Mouse (Mus musculus) brown adipose tissue, adult 24 weeks (tissue): ENCODE measurements around the gene 1810013L24Rik. TPM values are rescaled to one million over a fixed set of nuclear protein-coding genes. Genes with fewer than 3 reads are reported as not detected.

Experiments used
- H3K27ac ChIP-seq: fragments of 200-500 bp; replicated peaks from 2 replicates; pipeline ENCODE4 v1.5.1; 2012; ENCODE audit warnings: low read depth, mild to moderate bottlenecking, low read length
- H3K4me1 ChIP-seq: fragments of 200-500 bp; 2 replicates; pipeline ENCODE4 v1.6.1; 2012; ENCODE audit warnings: low read length, mixed read lengths; ENCODE audit not compliant: control insufficient read depth, insufficient read depth, insufficient read length
- H3K4me3 ChIP-seq: fragments of 200-500 bp; 2 replicates; pipeline ENCODE4 v1.5.1; 2012; ENCODE audit warnings: low read depth, mild to moderate bottlenecking, low read length, moderate library complexity; ENCODE audit not compliant: insufficient read depth
- polyA plus RNA-seq: library from polyadenylated mRNA; stranded (reverse); fragments of >200 nt; gene quantifications from 2 replicates; pipeline ENCODE4 v1.2.4, GENCODE M21; 2012; ENCODE audit not compliant: missing spikeins, insufficient read depth, insufficient read length

Gene 1810013L24Rik
- 38.2 and 39.8 TPM in 2 replicates for polyA plus RNA-seq

DNA sequence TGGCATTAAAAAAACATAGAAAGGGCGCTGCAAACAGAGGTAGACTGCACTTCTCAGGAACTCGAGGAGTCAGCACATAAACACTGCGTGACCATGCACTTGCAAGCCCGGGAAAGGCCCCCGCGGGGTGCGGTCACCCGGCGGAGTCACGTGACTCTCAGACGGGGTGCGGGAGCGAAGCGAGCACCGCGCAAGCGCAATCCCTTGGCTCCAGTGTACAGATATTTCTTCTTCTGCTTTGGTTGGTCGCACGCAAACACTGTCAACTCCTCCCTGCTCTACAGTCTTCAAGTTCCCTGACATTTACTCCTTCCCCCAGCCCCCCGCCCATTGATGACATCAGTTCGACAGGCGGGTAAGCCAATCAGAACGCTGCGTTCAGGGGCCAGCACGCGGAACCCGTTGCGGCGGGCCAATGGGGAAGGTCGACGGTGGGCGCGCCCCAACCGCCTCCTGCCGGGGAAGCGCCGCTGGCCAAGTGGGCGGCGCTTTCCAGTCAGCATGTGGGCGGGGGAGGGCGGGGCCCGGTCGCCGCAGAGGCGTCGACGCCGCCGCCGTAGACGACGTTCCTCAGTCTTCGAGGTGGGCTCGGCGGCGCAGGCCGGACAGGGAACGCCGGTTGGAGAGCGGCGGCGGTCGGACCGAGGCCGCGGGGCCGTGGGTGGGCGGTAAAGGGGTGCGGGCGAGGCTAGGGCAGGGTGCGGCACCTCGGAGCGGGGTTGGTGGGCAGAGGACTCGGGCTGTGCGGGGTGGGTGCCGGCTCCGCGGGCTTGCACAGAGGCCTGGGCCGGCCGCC lies at the start of gene 1810013L24Rik:
Gene 1810013L24Rik (plus strand): TSS at position 537 of the 796 bp plus-strand sequence.
- H3K27ac ChIP-seq, result peak within 1 kb of the TSS; percentile 98
- H3K4me3 ChIP-seq, result peak within 1 kb of the TSS; percentile 99
- peaks cover 7% of the 10 kb centered on the region; the same call in 1 of the 2 replicates for H3K4me1 ChIP-seq

- H3K27ac ChIP-seq, result no peak overlapping the region
Measured at GRCm38 (mm10) chr16:8780187-8780586, 49.7 kb upstream of the 1810013L24Rik start.

DNA sequence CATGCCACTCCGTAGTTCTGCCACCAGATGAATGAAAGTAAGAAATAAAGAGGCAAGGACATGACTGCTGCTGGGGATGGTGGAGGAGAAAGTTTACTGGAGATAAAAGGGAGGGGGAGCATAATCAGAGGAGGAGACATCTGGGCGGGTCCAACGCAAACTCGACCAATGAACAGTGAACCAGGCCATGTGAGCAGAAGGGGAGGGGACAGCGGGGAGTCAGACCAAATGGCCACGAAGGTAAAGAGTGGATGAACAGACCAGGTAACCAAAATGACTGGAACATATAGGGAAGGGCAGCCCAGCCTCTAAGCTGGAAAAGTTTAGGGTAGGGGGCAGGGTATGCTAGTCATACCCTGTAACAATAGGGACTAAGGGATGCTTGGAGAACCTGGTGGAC lies 48.7 kb upstream of the 1810013L24Rik start:
- no peaks in the 10 kb centered on the region for H3K4me1 ChIP-seq
- H3K4me3 ChIP-seq, result no peak overlapping the region
- no peak overlapping the region for H3K27ac ChIP-seq

More at GRCm38 (mm10) chr16:8780187-8780586, 49.7 kb upstream of the 1810013L24Rik start:
- Histone ChIP-seq H3K4me1 (no peaks in the 10 kb centered on the region), H3K4me3 (no peak overlapping the region)

DNA sequence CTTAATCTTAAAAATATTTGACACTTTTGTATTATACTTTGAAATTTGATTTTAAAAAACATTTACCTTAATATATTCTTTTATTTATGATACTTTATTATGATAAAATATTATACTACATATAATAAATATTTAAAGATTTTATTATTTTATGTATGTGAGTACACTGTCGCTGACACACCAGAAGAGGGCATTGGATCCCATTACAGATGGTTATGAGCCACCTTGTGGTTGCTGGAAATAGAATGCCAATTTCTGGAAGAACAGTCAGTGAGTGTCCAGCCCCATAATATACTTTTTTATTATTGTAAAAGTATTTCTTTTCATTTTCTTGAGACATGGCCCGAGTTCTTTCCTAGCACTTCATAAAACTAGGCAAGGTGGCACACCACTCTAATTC lies 48.2 kb upstream of the 1810013L24Rik start:
- no peaks in the 10 kb centered on the region for H3K4me1 ChIP-seq
- H3K4me3 ChIP-seq, result no peak overlapping the region
- H3K27ac ChIP-seq, result no peak overlapping the region

DNA sequence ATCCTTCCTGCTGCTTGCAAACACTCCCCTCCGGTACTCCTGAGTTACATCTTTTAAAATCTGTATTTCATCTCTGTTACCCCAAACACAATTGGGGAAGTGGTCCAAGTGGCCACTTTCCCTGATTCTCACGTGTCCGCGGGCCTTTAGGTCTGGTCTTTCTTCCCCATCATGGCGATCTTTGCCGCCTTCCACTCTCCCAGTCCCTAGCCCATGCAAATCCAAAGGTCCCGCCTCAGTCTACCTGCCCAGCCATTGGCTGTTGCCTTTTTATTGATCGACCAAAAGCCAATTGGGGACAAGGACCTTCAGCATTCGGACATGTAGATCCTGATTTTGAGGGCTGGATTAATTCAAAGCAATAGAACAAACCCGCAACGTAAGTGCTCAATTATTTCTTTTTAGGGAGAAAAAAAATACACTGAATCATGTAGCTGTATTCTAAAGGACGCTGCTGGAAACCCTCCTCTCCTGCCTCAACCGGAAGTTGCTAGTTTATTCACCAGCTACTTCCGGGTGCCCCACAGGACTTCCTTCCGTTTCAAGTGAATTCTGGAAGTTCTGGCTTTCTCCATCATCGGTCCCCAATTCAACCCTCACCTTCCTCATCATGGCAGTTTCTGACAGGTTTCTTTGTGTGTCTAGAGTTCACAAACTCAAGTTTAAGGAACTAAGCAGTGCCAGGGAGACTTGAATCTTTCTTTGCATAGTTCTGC lies 46.5 kb upstream of the 1810013L24Rik start:
- H3K4me1 ChIP-seq, result no peaks in the 10 kb centered on the region
- H3K4me3 ChIP-seq, result no peak overlapping the region
- no peak overlapping the region for H3K27ac ChIP-seq

- no peaks in the 10 kb centered on the region for H3K4me1 ChIP-seq
- no peak overlapping the region for H3K27ac ChIP-seq
- no peak overlapping the region for H3K4me3 ChIP-seq
Measured at GRCm38 (mm10) chr16:8784753-8785152, 45.1 kb upstream of the 1810013L24Rik start.

- Histone ChIP-seq H3K27ac (no peak overlapping the region), H3K4me1 (no peaks in the 10 kb centered on the region), H3K4me3 (no peak overlapping the region)
Measured at GRCm38 (mm10) chr16:8790886-8791285, 39.0 kb upstream of the 1810013L24Rik start.

GRCm38 (mm10) chr16:8791949-8792557 lies 37.8 kb upstream of the 1810013L24Rik start, which contains the start of gene Usp7:
Gene Usp7 (minus strand): TSS chr16:8792308.
- no peak within 1 kb of the TSS for H3K27ac ChIP-seq
- no peaks in the 10 kb centered on the region for H3K4me1 ChIP-seq
- H3K4me3 ChIP-seq, result no peak within 1 kb of the TSS

DNA sequence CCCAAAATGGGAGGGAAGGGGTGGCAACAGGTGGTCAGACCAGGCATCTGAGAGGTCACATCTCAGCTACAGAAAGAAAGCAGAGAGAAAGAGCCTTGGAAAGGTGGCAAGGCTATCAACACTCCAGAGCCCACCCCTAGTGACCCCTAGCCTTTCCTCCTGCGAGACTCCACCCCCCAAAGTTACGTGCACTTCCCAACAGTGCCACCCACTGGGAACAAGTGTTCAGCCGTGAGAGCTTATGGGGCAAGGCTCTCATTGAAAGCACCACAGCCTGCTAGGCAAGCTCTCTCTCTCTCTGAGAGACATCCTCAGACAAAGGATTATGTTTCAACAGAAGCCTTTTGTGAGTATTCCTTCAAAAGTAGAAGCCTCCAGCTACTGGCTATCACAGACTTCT lies 34.9 kb upstream of the 1810013L24Rik start:
- Histone ChIP-seq H3K4me1 (no peaks in the 10 kb centered on the region), H3K4me3 (no peak overlapping the region), H3K27ac (no peak overlapping the region)

DNA sequence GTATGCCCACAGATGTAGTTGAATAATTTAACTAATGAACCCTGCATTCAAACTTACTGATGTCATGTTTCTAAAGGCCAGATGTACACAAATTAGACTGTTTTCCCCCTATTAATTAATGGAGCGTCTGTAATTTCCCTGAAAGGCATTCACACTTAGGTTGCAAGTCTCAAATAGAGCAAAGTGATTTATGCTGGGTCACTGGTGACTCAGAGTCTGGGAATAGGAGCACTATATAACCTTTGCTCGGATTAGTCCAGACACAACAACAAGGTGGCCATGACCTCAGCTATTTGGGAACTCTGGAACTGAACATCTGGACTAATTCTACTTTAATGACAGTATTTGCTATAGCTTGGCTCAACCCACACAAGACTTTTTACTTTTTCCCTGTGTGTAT lies 34.0 kb upstream of the 1810013L24Rik start:
- Histone ChIP-seq H3K27ac (no peak overlapping the region), H3K4me1 (no peaks in the 10 kb centered on the region), H3K4me3 (no peak overlapping the region)

- H3K4me1 ChIP-seq, result no peaks in the 10 kb centered on the region
- no peak overlapping the region for H3K27ac ChIP-seq
- no peak overlapping the region for H3K4me3 ChIP-seq
Measured at GRCm38 (mm10) chr16:8806703-8807102, 23.2 kb upstream of the 1810013L24Rik start.

- Histone ChIP-seq H3K27ac (no peak overlapping the region), H3K4me1 (no peaks in the 10 kb centered on the region)
Measured at GRCm38 (mm10) chr16:8810399-8811127, 19.3 kb upstream of the 1810013L24Rik start.

GRCm38 (mm10) chr16:8817872-8818271 lies 12.0 kb upstream of the 1810013L24Rik start:
- H3K4me3 ChIP-seq, result no peak overlapping the region
- H3K4me1 ChIP-seq, result no peaks in the 10 kb centered on the region
- no peak overlapping the region for H3K27ac ChIP-seq

More at GRCm38 (mm10) chr16:8810399-8811127, 19.3 kb upstream of the 1810013L24Rik start:
- H3K4me3 ChIP-seq, result no peak overlapping the region

DNA sequence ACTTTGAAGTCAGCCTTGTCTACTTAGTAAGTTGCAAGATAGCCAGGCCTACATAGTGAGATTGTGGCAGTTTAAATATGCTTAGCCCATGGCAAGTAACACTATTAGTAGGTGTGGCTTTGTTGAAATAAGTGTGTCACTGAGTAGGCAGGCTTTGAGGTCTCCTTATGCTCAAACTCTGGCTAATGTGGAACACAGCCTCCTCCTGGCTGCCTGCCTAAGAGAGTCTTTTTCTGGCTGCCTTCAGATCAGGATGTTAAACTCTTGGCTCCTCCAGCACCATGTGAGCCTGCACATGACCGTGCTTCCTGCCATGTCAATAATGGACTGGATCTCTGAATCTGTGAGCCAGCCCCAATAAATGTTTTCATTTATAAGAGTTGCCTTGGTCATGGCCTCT lies 8.5 kb upstream of the 1810013L24Rik start:
- no peak overlapping the region for H3K4me3 ChIP-seq
- no peak overlapping the region for H3K27ac ChIP-seq
- no peaks in the 10 kb centered on the region for H3K4me1 ChIP-seq

DNA sequence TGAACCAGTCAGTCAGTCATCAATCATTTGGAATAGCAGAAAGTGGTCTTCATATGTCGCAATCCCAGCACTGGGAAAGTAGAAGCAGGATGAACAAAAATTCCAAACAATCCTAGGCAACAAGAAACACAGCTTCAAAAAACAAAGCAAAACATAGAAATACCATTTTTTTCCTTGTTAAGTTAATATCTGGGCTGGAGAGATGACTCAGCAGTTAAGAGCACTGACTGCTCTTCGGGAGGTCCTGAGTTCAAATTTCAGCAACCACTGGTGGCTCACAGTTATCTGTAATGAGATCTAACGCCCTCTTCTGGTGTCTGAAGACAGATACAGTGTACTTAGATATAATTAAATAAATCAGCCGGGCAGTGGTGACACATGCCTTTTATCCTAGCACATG lies 7.3 kb upstream of the 1810013L24Rik start:
- H3K27ac ChIP-seq, result no peak overlapping the region

More for the DNA sequence above, 7.3 kb upstream of the 1810013L24Rik start:
- Histone ChIP-seq H3K4me3 (no peak overlapping the region), H3K4me1 (no peaks in the 10 kb centered on the region)
